Mouse (Mus musculus) inflammation-experienced regulatory T-cells, adult 6 months (primary cell): ENCODE measurements around the gene Nudt4. TPM values are rescaled to one million over a fixed set of nuclear protein-coding genes. Genes with fewer than 3 reads are reported as not detected.

Experiments
- ATAC-seq: one replicate; pipeline ENCODE4 v1.8.0; 2017
- polyA plus RNA-seq, 3 experiments: library from polyadenylated mRNA; unstranded; fragments of 100-300 nt; shearing (Covaris generic); gene quantifications; one replicate each; pipeline ENCODE4 v1.2.1; 2017

The Nudt4 gene
- polyA plus RNA-seq, result 10 to 100 TPM in 2 of 3 experiments, 1 to 10 TPM in 1; 9.7 to 17.0 (median 12.9) TPM

- peak; percentile 63 for ATAC-seq
Measured at GRCm38 (mm10) chr10:95563851-95564845, at the start of gene Nudt4. TSS of gene Nudt4 (minus strand) at chr10:95564146.

- no peak for ATAC-seq
Measured at GRCm38 (mm10) chr10:95611331-95611721, 47.4 kb upstream of the Nudt4 start.

GRCm38 (mm10) chr10:95610666-95611330, 46.9 kb upstream of the Nudt4 start:
- ATAC-seq, result no peak

- ATAC-seq, result no peak
Measured at GRCm38 (mm10) chr10:95604979-95605613, 41.1 kb upstream of the Nudt4 start.

GRCm38 (mm10) chr10:95600527-95600926, 36.6 kb upstream of the Nudt4 start:
- ATAC-seq, result no peak

GRCm38 (mm10) chr10:95599740-95600139, 35.8 kb upstream of the Nudt4 start:
- no peak for ATAC-seq

- ATAC-seq, result no peak
Measured at GRCm38 (mm10) chr10:95598056-95598587, 34.2 kb upstream of the Nudt4 start.

GRCm38 (mm10) chr10:95595852-95596639, 32.1 kb upstream of the Nudt4 start:
- no peak for ATAC-seq

GRCm38 (mm10) chr10:95594414-95594813, 30.5 kb upstream of the Nudt4 start:
- no peak for ATAC-seq

- no peak for ATAC-seq
Measured at GRCm38 (mm10) chr10:95591257-95591656, 27.3 kb upstream of the Nudt4 start.

- no peak for ATAC-seq
Measured at GRCm38 (mm10) chr10:95590196-95590595, 26.2 kb upstream of the Nudt4 start.

- ATAC-seq, result no peak
Measured at GRCm38 (mm10) chr10:95589196-95589595, 25.2 kb upstream of the Nudt4 start.

GRCm38 (mm10) chr10:95587509-95588220, 23.7 kb upstream of the Nudt4 start:
- no peak for ATAC-seq

GRCm38 (mm10) chr10:95585554-95585953, 21.6 kb upstream of the Nudt4 start:
- ATAC-seq, result no peak

- ATAC-seq, result no peak
Measured at GRCm38 (mm10) chr10:95577567-95577950, 13.6 kb upstream of the Nudt4 start.

- ATAC-seq, result no peak
Measured at GRCm38 (mm10) chr10:95576876-95577566, 13.1 kb upstream of the Nudt4 start.

GRCm38 (mm10) chr10:95575839-95576380, 12.0 kb upstream of the Nudt4 start:
- ATAC-seq, result no peak

GRCm38 (mm10) chr10:95574994-95575393, 11.0 kb upstream of the Nudt4 start:
- ATAC-seq, result no peak

GRCm38 (mm10) chr10:95569441-95569840, 5.5 kb upstream of the Nudt4 start:
- no peak for ATAC-seq

GRCm38 (mm10) chr10:95568016-95568415, 4.1 kb upstream of the Nudt4 start:
- ATAC-seq, result no peak
